Mouse (Mus musculus) lung, postnatal 10 days (tissue): ENCODE results near the gene Pced1a.

ENCODE experiments used
- DNase-seq: peaks from one replicate; pipeline ENCODE4 v3.0.0; 2021

Pced1a gene

GRCm38 (mm10) chr2:130424126-130424853 is at the start of gene Pced1a, which contains the start of gene Vps16:
Pced1a (minus strand) TSS chr2:130424701.
Vps16 (plus strand) TSS chr2:130424339.
- DNase-seq: peak; percentile 95

GRCm38 (mm10) chr2:130472908-130473510 is 48.5 kb upstream of the Pced1a start:
- no peak for DNase-seq

DNA sequence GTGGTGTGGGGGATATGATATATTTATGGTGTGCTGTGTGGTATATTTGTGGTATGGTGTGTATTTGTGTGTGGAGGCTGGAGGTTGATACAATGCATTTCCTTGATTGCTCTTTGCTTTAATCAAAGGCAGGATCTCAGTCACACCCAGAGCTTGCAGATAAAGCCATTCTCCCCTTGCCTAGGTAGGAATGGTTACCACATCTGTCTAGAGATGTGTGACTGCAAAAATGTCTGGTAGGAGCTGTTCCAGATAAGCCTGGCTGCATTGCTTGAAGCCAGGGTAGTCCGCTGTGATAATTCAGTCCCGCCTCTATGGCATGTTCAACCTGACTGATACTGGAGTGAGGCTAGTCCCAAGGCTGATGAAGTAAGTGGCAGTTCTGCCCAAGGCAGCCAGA is 45.4 kb upstream of the Pced1a start:
- no peak for DNase-seq

GRCm38 (mm10) chr2:130469366-130469765 is 44.9 kb upstream of the Pced1a start:
- DNase-seq: no peak

- DNase-seq: no peak
These were observed 41.9 kb upstream of the Pced1a start for GRCm38 (mm10) chr2:130466438-130466837.

DNA sequence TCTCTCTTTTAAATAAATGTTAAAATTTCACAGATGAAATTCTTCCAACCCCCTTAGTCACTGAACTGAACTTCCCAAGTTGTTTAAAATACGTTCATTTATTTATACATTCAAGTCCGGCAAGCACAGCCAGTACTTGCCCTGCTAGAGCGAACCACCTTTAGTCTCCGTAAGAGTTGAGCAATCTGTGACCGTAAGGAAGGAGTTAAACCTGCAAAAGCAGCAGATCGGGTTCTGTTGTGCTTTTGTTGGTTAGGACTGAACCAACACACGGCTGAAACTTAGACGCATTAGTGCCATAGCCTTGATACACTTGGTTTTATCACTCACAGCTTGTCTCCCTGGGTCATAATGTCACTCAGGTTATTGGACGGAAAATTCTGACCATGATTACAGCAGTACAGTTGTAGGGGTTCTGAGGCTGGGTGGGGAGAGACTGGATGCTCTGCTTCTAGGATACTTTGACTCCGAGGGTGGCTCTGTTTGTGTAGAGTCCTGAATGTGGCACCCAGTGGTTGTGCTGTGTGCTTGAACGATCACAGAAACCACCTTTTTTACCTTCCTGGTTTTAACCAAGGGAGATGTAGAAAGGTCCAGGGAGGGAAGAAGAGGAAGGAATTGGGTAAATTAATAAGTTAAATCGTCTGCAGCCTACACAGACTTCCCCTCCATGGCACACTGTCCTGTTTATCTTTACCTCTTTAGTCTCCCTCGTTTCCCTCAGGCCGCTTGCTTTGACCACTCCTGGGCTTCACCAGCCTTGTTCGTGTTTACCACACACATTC is 37.0 kb upstream of the Pced1a start:
- DNase-seq: no peak

DNA sequence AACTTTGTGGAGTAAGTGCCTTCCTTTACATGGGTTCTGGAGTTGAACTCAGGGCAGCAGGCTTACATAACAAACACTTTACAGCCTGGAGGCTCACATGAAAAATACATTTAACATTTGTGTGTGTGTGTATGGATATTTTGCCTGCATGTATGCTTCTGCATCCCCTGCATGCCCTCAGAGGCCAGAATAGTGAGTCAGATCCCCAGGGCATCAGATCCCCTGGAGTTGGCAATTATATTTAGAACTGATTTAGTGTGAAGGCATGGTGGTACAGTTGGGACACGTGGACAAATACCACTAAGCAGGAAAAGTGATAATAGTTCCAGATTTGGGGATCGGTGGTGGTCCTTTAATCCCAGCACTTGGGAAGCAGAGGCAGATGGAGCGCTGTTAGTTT is 35.1 kb upstream of the Pced1a start:
- DNase-seq: no peak

- no peak for DNase-seq
These were observed 33.4 kb upstream of the Pced1a start for GRCm38 (mm10) chr2:130457871-130458270.

DNA sequence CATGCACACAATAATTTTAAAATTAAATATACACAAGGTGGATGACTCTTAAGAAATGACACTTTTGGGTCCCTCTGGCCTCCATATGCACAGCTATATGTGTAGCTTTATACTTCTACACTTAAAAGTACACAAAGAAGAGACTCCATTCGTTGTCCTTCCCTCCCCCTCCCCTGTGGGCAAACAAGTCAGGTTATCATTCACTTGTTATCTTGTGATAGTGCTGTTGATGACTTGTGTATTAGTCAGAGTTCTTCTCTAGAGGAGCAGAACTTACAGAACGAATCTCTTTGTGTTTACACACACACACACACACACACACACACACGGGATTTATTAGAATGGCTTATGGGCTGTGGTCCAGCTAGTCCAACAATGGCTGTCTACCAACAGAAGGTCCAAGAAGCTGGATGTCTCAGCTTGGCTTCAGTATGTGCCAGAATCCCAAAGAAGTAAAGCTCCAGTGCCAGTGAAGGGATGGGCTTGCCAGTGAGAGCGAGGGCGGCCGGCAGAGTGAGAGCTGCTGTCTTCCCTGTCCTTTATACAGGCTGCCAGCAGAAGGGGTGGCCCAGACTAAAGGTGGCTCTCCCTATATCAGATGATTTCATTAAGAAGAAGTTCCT is 30.4 kb upstream of the Pced1a start:
- DNase-seq: peak; percentile 42

GRCm38 (mm10) chr2:130453421-130453820 is 28.9 kb upstream of the Pced1a start:
- DNase-seq: no peak

- DNase-seq: no peak
These were observed 27.8 kb upstream of the Pced1a start for GRCm38 (mm10) chr2:130452266-130452665.

DNA sequence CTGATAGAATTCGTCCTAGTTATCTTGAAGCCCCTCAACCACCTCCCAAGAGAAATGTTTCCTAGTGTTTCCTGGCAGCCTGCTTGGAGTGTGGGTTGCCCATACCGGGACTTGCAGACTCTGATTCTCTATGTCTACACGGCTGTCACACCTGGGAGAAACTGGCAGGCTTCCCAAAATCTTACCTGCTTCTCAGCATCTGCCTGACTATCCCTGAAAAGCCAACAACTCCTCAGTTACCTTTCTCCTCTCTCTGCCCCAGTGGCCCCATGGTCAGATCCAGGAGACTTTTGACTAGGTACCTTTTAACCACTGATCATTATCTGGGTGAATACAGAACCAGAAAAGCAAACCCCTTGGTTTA is 27.2 kb upstream of the Pced1a start:
- DNase-seq: no peak

- no peak for DNase-seq
These were observed 26.7 kb upstream of the Pced1a start for GRCm38 (mm10) chr2:130451086-130451726.

GRCm38 (mm10) chr2:130450434-130450796 is 25.9 kb upstream of the Pced1a start:
- peak; percentile 76 for DNase-seq

DNA sequence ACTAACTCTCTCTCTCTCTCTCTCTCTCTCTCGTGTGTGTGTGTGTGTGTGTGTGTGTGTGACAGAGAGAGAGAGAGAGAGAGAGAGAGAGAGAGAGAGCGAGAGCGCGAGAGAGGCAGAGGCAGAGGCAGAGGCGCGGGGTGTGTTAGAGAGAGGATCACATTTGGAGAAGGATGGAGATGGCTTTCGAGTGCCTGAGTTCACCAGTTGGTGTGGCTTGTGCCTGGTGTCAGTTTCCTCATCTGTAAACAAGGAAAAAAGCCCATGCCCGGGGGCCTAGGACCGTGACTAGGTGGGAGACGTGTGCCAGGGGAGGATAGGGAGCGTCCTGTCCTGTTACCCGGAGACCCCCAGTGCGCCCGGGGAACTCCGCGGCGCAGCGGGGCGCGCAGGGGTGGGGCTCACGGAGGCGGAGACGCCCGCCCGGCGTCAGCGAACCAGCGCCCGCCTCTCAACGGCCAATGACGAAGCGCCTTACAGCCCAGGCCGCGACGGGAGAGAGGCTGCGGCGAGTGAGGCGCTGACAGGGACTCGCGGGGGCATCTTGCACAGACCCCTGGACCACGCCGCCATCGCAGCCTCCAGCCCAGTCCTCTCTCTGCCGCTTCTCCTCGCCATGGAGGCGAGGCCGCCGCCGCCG is 25.4 kb upstream of the Pced1a start, which contains the start of gene Ptpra:
Ptpra (plus strand) TSS at position 485 of the 640 bp plus-strand sequence.
- DNase-seq: peak; percentile 93

DNA sequence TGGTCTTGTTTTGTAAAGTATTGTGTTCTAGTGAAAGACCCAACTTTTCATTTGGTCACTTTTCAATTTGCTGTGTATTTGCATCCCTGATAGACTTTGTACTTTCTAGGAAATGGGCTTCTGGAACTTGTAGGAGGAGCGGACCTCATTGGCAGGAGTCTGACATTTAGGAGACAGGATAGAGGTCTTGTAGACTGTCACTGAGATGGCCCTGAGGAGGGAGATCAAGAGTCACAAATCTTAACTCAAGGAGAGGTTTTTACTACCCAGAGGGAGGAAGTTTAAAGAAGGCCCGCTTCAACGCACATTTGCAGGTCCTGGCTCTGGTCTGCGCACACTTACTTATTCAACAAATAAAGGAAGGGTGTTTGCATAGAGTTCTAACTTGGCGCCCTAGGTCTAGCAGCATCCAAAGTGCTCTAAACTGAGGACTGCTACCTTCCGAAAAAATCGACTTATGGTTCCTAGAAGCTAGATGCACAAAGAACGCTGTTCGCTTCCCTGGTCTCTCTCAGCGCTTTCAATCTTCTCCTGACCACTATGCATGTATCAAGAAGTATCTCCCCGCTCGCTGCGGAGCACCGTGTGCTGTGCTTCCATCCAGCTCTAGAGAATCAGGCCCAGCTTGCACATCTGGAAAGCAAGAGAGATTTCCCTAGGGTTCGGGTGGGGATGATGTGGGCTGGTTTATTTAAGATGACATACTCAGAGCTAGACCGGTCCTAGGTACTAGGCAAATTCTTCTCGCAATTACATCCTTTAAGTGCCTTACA is 24.7 kb upstream of the Pced1a start:
- DNase-seq: no peak

DNA sequence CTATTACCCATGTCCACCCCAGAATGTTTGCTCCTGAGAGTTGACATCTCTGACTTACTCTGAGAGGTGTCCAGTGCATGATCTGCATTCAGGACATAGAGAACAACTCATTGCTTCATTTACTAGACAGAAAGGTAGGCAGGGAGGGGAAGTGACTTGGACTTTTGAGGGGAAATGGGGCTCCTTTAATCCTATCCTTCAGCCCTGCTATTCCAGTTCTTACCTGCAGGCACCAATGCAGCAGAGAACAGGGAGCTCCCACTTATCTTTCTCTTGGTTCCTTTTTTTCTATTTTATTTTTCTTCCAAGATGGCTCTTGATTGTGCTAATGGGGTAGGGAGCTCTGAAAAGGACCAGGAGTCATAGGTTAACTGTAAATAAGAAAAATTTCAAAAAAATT is 23.9 kb upstream of the Pced1a start:
- no peak for DNase-seq

GRCm38 (mm10) chr2:130442162-130442561 is 17.7 kb upstream of the Pced1a start:
- no peak for DNase-seq

GRCm38 (mm10) chr2:130439840-130440480 is 15.5 kb upstream of the Pced1a start:
- no peak for DNase-seq

DNA sequence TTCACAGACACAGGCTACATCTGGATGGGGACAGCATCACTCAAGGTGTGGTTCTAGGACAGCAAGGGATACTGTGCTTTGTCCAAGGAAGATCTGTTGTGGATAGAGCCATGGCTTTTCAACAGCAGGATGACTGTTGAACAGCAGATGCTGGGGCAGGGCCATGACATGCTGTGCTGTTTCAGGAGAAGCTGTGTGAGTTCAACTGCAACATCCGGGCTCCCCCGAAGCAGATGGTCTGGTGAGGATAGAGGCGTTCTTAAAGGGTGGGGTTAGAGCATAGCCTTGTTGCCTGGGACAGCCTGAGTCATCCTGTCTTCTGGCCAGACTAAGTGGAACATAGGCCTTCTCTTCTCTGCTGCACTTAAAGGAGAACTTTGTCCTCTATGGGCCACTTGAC is 14.4 kb upstream of the Pced1a start:
- no peak for DNase-seq

DNA sequence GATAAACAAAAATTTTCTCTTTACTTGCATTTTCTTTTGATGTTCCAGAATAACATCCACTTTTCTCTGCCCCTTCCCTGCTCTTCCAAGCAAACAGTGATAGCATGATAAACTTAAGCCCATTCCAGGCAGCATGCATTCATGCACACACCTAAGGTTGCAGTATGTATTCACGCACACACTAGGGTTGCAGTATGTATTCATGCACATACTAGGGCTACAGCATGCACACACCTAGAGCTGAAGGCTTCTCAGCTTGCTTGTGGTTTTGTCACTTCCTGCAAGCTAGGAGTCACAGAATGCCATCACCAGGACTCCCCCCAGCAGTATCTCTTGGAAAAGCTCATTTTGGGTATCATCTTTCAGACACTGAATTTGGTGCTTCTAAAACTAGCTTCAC is 12.3 kb upstream of the Pced1a start:
- DNase-seq: no peak
